Mouse (Mus musculus): ENCODE measurements around the gene Rnase10.
"Not testable (repeated sequence)": the region's sequence is repeated elsewhere in the genome, so short reads cannot be mapped to it uniquely, and the experiment has no call there.

Gene Rnase10

DNA sequence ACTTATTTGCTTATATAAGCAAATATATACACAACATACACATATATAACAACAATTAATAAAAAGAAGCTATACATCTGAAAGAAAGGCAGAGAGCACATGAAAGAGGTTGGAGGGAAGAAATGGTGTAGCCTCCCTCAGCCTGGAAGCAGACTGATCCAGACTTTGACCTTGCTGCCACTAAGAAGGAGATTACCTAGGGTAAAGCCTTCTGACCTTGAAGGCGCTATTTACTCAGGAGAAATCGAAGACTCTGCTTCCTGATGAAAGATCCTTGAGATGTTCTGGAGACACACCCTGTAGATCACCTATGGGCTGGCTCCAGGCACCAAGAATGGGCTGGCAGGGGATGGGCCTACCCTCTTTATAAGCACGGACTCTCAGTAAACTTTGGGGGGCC lies 7.2 kb downstream of the Rnase10 start:
- not testable (repeated sequence) for DNase-seq

GRCm38 (mm10) chr14:51015780-51016179 lies 8.2 kb downstream of the Rnase10 start:
- no peak for DNase-seq

GRCm38 (mm10) chr14:51017256-51017655 lies 9.7 kb downstream of the Rnase10 start:
- peak; percentile 38 for DNase-seq

- no peak for DNase-seq
Measured at GRCm38 (mm10) chr14:51023457-51023856, 15.9 kb downstream of the Rnase10 start.

DNA sequence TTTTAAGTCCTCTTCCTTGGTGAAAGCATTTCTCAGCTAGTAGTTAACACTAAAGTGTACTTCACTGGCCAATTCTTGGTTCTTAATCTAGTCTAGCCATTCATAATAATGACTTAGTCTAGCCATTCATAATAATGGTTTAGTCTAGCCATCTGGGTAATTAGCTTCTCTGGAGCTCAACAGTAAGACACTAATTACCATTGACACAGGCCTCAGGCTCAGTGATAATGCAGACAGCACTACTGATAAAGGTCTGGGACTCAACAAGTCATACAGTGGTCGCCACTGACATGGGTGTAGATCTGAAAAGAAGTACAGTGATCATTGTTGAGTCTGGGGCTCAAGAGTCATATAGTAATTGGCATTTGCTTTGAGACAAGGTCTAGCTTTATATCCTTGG lies 17.3 kb downstream of the Rnase10 start:
- no peak for DNase-seq

GRCm38 (mm10) chr14:51026391-51027133 lies 19.0 kb downstream of the Rnase10 start:
- peak; percentile 79 for DNase-seq

DNA sequence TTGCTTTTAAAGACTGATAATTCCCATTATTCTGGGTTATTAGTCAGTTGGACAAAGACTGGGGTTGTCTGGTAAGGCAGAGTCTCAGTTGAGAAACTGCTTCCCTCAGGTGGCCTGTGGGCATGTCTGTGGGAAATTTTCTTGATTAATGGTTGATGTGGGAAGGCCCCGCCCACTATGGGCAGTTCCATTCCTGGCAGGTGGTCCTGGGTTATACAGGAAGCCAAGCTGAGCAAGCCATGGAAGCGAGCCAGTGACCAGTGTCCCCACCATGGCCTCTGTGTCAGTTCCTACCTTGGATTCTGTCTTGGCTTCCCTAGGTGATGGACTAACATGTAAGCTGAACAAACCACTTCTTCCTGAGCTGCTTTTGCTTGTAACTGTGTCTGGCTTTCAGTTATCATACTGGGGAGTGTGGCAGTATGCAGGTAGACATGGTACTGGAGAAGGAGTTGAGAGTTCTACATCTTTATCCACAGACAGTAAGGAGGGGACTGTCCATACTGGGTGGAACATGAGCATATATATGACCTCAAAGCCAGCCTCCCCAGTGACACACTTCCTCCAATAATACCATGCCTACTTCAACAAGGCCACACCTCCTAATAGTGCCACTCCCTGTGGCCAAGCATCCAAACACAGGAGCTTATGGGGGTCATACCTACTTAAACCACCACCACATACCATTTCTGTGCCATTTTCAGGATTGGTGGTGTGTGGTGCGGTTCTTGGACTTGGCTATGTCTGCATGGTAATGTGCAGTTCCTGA lies 20.0 kb downstream of the Rnase10 start:
- no peak for DNase-seq

GRCm38 (mm10) chr14:51035206-51035605 lies 27.7 kb downstream of the Rnase10 start:
- no peak for DNase-seq

- no peak for DNase-seq
Measured at GRCm38 (mm10) chr14:51036214-51036613, 28.7 kb downstream of the Rnase10 start.

DNA sequence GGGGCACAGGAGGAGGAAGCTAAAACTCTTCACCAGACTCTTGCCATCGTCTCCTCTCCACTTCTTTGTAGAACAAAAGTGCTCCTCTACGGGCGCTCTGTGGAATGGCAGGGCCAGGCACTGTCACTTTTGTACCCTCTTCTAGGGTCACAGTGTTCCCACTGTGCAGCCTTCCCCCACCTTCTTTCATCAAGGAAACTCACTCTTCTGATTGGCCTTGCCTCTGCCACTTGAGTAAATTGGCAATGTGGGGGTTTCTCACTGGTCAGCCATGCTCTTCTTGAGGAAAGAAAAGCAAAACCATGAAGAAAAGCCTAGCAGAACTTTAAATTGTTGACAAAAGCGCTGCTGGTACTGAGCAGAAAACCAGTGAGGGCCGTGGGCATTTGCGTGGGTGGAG lies 34.2 kb downstream of the Rnase10 start, which contains the start of gene Rnase9:
Gene Rnase9 (minus strand): TSS at position 101 of the 400 bp plus-strand sequence.
- DNase-seq: no peak

DNA sequence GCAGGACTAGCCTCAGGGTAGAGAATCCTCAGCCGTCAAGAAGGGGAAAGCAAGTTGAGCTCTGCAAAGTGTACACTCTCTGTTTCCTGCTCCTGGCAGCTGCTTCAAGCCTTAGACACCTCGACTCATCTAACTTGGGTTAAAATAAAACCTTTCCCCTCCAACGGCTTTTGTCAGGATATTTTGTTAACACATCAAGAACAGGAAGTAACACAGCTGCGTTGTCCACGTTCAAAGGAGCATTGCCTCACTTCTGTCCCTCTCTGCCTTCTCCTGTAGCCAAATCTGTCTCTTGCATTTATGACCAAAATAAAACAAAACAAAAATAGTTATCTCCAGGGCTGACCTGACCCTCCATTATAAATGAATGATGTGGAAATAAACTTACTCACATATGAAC lies 40.3 kb downstream of the Rnase10 start:
- DNase-seq: no peak

GRCm38 (mm10) chr14:51050063-51050462 lies 42.5 kb downstream of the Rnase10 start, which contains the start of gene Rnase11:
Gene Rnase11 (minus strand): TSS chr14:51050163.
- no peak for DNase-seq

DNA sequence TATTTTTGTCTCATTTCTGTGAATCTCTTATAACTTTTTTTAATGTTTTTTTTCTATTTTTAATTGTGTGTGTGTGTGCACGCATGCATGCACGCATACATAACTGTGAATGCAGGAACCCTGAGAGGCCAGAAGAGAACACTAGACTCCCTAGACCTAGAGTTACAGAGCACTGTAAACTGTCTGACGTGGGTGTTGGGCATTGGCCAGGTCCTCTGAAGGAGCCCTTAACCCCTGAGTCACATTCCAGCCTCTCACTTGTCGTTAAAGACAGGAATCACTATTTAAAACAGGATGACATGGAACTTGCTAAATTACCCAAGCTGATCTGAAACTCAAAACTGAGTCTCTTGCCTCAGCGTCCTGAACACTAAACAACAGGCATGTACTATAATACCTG lies 44.4 kb downstream of the Rnase10 start:
- DNase-seq: no peak

DNA sequence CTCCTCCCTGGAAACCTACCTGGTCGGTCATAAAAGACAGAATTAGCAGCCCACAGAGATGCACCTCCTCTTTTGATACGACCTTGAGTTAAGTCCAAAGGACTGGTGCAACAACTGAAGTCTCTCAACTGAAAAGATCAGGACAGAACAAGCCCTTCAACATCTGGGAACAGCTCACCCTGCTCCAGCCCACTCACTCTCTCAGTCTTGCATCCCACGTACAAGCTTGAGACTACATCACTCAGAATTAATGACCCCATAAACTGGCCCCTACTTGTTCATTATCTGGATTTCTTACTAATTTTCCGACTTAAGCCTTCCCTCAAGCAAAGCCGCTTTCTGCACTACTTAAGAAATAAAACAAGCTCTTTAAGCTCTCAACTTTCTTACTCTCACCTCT lies 45.6 kb downstream of the Rnase10 start:
- no peak for DNase-seq

- no peak for DNase-seq
Measured at GRCm38 (mm10) chr14:51054243-51055237, 47.0 kb downstream of the Rnase10 start.

DNA sequence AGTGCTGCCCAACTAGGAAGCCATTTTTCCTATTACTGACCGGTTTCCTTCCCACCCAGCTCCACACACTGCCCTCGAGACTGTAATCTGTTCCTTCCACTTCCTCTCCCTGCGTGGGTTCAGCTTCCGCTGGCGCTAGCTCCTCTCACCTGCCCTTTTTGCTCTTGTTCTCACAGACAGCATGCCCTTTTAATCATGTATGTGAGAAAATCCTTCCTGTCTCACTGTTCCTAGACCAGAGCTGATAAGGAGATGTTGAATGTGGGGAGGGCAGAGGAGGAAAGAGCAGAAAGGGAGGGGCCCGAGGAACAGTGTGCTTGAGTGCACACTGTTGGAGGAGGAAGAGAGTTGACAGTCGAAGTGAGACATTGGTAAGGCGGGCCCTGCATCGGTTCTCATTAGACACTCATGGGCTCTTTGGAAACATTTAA lies 49.9 kb downstream of the Rnase10 start, which contains the start of gene Rnase12:
Gene Rnase12 (minus strand): TSS at position 261 of the 431 bp plus-strand sequence.
- no peak for DNase-seq

Data from lung, postnatal 14 days (tissue).